Mouse (Mus musculus) thymus, postnatal 25 days (tissue): ENCODE data around the gene Themis3.
A peak's percentile ranks its signal among the peaks of the same experiment; 100 is the strongest.
"Not testable (repeated sequence)": the region's sequence is repeated elsewhere in the genome, so short reads cannot be mapped to it uniquely, and the experiment has no call there.

Experiments used
- DNase-seq: peaks from one replicate; pipeline ENCODE4 v3.0.0; 2022

Gene Themis3

DNA sequence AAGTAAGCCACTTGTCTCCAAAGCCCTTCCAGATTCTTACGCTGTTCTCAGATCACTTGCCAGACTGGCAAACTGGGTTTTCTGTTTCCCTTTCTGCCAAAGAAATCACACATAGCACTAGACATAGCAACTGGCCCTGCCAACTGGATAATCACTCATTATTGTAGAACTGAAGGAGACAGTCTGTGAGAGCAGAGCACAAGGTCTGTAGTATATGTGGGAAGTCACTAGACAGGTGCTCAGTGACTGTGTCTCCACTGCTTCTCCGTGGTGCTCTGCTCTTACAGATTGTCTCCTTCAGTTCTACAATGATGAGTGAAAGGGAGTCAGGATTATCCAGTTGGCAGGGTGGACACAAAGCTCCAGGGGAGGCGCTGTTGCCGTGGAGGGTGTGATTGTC, 41.7 kb downstream of the Themis3 start:
- no peak for DNase-seq

DNA sequence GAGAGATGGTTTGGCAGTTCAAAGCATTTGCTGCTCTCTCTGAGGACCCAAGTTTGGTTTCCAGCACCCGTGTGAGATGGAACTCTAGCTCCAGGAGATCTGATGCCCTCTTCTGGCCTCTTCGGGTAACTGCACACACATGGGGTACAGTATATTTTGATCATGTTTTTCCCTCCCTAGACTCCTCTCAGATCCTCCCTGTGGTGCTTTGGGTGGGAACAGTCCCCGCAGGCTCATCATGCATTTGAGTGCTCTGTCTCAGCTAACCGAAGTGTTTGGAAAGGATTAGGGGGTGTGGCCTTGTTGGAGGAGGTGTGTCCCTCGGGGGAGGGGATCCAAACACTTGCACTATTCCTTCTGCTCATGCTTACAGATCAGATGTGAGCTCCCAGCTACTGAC, 43.9 kb downstream of the Themis3 start:
- no peak for DNase-seq

DNA sequence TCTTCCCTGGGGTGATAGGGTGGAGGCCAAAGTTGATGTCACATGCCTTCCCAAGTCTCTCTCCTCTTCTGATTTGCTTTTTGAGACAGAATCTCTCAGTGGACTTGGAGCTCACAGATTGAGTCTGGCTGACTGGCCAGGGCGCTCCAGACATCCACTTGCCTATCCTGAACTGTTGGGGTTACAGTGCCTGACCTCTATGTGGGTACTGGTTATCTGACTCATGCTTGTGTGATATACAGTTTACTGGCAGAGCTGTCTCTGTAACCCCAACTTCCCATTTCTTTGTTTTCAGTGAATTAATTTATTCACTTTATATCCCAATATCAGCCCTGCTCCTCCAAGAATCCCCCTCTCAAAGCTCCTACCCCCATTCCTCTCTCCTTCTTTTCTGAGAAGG, 62.1 kb downstream of the Themis3 start:
- DNase-seq: no peak

DNA sequence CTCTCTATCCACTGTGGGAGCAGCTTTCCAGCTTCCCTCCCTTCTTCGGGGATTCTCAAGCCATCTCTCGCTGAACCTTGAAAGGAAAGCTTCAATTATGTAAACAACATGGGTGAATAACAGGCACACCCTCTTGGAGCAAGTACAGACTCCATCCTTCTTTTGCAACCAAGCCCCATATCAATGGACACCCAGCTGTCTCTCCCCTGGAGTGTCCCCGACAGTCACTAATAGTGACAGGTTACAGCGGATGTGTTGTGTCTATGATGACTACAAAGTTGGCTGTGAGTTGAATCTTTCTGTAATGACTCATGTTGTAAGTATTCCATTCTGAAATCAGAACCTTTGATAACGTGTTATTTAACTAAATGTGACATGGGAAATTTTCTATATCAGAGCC, 71.0 kb downstream of the Themis3 start:
- no peak for DNase-seq

DNA sequence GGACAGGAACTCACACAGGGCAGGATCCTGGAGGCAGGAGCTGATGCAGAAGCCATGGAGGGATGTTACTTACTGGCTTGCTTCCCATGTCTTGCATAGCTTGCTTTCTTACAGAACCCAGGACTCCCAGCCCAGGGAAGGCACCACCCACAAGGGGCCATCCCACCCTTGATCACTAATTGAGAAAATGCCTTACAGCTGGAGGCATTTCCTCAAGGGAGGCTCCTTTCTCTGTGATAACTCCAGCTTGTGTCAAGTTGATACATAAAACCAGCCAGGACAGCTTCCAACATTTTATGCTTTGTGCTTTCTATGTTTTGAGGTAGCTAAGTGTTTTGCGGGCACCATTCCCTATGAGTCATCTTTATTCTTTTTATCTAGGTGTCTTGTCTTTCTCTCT, 71.8 kb downstream of the Themis3 start:
- DNase-seq: not testable (repeated sequence)

DNA sequence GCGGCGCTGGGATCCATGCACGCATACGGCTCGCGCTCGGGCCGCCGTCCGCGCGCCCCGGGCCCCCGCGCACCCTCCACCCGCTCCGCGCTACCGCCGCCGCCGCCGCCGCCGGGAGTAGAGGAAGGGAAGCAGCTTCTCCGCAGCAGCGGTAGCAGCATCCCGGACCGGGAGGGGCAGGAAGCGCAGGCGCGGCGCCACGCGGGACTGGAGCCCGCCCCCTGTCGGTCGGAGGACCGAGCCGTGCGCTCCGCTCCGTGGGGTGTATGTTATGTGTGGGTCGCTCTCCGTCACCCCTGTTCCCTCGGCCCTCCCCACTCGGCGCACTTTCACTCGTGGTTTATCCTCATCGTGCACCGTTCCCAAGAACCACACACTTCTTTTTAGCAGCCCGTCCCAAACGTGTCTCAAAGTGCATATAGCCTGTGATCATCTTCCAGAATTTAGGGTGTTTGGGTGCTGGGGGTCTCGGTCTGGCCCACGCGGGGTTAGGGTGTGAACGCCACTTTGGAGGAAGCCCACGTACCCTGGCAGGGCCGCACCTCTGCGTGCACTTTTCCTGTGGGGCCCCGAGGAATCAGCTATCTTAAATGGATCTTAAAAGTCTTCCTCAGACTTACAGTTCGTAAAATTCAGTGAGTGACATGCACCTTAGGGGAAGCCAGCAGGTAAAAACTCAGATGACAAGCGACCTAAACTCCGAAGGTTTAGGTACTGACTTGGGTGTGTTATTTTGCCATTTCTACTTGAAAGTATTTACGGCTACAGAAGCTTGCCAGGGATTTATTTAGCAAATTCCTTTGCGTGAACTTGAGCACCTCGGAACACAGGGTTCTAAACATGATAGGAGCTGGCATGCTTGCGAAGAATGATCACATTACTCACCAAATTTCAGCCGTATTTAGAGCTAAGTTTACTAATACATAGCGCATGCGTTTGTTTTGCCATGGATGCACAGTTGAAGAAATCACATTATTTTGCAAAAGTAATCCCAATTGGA, 74.6 kb downstream of the Themis3 start, which contains the start of gene Rab12:
Gene Rab12, minus strand, starts transcription at position 176 of the 1,000 bp plus-strand sequence.
- peak; percentile 90 for DNase-seq

DNA sequence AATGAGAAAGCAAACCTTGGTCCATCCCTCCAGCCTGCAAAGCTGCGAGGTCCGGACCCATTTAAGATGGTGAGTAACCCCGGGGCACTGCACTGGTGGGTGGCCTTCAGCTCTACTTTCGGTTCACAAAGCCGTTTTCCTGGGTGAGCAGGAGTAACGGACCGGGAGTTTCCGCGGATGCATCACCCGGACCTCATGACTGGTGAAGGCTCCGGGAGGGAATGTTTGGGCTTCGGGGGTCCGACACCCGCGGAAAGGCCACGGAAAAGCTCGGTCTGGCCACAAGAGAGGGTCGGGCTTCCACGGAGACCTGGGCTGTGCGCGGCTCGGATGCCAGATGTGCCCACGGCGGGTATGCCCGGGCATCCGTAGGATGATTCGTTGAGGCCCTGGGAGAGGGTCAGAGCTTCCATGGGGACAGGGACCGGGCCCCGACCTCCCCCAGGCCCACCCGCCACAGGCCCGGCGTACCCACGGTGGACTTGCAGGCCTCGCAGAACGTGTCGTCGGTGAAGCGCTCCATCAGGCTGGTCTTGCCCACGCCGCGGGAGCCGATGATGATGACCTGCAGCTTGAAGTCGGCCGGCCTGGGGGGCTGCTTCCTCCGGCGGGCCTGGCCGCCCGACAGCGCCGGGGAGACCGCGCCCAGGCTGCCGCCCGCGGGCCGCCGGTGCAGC, 75.4 kb downstream of the Themis3 start:
- peak; percentile 29 for DNase-seq

DNA sequence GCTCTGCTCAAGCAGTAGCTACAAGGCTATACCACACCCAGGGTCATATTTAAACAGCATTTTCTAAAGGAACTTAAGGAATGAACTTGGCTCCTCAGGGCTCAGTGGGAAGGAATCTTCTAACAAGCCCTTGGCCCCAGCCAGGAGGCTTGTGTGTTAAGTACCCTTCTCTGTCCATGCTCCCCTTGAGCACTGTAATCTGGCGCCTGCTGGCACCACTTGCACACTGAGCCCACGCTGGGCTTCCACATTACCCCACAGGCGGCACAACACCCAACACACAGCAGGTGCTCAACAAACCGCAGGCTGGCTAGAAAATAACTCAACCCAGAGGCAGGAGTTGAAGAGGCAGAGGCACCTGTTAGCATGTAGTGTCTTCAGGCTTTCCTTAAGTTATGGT, 77.5 kb downstream of the Themis3 start:
- DNase-seq: peak; percentile 39

DNA sequence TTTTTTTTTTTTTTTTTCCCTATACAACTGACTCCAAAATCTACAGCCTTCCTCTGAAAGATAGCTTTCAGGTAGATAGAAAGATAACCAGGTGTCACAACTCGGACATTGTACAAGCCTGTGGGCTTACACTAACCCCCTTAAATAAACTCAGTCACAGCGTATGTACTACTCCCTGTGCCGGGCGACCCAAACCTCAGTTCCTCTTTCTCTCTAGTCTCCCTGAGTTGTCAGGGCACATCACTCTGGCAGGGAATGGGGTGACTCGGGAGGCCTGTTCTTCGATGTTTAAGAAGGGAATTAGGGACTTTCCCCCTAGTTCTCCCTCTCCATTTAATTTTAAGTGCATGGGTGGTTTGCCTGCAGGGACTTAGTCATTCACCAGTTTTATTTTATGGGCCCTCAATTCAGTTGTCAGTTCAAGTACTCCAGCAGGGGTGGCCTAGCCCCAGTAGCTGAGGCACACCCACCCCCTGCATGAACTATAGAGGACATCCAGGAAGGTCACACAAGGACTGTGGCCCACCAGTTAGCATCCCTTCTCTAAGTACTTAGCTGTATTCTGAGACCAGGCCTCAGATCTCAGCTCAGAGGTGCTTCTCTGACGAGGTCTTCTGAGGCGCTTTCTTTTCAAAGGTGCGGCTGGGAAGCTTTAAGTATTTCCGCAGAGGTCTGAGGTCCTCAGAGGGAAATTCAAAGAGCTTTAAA, 80.0 kb downstream of the Themis3 start:
- DNase-seq: no peak

DNA sequence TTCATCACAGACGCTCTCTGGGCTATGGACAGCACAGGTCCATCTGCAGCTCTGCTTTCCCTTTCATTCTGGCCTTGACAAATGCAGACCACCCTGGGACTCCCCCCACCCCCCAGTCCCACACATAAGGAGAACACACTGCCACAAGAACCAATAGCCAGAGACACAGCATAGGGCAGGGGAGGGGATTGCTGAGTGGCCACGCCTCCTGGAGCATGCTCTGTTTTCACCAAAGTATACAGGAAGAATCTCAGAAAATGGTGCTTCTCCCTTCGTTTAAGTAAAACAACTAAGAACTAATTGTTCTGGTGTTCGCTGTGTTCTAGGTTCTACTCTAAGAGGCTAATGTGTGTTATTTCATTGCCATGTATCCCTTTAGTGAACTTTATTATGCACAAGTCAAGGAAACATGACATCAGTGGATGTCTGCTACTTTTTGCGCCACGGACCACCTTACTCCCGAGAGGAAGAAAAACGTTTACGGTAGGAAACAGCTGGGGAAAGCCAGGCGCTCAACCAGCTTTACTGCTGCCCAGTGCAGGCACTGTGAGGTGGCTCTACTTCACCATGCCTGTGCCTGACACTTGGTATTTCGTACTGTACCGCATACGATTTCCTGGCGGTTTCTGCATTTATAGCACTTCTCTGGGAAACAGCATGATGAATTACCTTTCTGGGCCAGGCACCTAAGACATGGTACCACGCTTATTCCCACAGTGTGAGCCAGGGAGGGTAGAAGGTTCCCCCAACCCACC, 82.0 kb downstream of the Themis3 start:
- no peak for DNase-seq

DNA sequence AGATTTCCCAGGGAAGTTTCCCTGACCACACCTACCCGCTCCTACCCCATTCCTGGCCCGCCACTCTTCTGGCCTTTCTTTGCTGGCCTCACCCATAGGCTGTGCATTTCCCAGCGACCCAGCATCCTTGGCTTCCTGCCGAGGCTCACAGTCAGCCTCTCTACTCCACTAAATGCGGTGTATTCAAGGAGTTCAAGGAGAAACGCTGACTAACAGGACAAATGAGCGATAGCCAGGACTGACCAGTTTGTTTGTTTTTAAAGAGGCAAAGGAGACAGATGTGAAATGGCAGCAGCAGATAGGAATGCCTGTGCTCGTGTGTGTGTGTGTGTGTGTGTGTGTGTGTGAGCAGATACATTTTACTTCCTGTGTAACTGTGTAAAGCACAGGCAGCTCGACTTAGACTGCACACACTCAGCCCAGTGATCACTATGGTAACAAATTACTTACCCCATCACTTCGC, 84.2 kb downstream of the Themis3 start:
- no peak for DNase-seq

DNA sequence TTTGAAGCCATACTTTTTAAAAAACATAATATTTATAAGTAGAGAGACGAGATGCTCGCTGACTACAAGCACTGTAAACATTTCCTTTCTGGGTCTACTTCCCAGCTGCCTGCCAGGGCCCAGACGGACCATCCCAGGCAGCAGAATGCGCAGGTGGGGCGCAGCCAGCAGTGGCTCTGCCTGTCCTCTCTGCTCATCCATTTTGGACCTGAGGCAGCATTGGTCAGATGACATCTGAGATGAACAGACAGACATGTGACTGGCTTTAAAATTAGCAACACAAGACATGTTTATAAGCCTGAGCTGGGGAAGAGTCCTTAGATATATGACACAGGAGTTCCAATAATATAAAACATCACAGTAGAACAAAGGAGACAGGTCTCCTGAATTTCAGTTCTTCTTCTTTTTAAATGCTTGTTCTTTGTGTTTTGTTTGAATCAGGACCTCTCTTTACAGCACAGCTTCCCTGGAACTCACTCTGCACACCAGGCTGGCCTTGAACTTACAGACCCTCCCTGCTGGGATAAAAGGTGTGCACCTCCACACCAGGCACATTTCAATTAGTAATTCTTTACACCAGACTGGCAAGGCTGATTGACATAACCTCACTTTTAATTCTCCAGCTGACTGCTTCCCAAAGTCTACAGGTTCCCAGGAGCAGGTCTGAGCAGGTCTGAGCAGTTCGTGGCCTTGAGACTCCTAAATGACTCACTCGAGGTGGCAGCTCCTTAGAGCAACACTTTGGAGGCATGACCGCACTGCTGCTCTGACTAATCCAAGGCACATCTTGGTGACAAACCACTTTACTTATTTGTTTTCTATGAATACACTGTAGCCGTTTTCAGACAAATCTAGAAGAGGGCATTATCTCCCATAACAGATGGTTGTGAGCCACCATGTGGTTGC, 87.1 kb downstream of the Themis3 start:
- DNase-seq: no peak

DNA sequence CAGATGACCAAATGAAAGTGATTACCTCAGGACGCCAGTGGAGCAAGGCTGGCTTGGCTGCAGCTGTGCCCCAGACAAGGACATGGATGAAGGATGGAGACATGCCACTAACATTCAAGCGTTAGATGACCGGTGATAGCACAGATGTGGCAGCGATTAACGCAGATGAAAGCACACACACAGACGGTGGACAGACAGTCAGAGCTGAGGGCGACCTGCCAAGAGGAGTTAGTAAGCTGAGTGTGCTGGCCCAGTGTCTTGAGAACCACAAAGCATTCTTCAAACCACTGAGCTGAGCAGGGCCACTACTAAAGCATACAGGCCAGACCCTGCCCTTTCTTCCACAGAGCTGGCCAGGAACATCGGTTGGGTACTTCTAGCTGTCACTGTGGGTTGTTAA, 89.5 kb downstream of the Themis3 start:
- no peak for DNase-seq
